Mouse (Mus musculus) WW6 (cell line): ENCODE results near the gene Tle6.

Source experiments
- DNase-seq: peaks from one replicate; pipeline ENCODE4 v3.0.0-alpha.2; 2013; ENCODE audit warnings: low read depth, low spot score

Gene Tle6

DNA sequence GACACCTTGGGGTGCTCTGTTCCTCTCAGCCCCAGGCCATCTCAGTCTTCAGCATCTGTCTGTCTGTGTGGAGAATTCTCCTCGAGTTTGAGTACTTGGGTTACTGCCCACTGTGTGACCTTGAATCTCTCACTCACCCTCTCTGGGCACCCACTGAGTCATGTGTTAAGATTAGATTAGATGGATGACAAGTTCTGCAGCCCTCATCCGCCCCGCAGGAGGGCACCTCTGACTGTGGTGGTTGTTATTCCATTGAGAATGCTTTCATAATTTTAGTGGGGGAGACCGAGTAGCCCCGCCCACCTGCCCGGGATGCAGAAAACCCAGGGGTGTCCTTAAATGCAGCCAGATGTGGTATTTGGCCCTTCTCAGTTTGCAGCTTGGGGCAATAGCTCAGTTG lies 37.4 kb downstream of the Tle6 start:
- DNase-seq: no peak

DNA sequence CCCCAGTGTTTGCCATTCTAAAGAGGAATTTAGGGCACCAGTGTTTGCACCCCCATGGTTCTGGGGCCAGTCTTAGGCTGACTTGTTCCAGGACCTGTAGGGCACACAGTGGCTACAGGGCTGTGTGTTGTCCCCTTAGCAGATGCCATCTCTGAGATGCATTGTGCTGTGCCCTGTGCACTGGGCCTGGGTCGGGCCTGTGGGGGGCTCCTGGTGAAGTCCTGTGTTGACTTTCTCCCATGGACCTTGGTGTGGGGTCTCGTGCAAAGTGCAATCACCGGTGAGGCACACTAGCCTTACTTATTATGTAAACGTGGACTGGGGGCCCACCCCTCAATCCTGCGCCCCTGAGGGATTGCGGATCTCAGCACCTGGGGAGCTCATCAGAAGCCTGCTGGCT lies 38.5 kb downstream of the Tle6 start:
- DNase-seq: no peak

DNA sequence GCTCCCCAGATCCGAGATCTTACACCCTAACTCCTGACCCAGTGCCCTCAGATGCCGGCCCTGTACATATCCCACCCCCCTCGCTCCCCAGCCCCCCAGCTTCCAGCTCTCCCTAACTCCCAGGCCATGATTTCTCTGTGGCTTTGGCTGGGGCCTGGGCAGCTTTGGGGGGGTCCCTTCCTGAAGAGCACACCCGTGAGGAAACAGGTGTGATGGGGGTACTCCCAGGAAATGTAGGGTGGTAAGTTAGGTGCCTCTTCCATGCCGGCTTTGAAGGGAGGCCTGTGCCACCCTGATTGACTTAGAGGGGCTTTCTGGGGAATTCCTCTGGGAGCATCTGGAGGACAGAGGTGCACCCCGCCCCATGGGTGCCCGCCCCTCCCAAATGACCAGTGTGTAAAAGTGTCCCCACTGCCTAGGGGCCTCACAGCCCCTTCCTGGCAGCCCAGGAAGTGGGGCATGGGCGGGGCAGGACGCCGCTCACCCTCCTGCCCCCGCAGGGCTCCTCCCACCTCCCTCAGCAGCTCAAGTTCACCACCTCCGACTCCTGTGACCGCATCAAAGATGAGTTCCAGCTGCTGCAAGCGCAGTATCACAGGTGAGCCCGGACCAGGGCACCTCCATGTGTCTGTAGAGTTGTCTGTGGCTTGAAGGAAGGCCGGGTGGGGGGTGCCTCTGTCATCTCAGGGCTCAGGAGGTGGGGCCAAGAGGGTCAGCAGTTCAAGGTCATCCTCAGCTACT lies 40.0 kb downstream of the Tle6 start:
- DNase-seq: no peak

DNA sequence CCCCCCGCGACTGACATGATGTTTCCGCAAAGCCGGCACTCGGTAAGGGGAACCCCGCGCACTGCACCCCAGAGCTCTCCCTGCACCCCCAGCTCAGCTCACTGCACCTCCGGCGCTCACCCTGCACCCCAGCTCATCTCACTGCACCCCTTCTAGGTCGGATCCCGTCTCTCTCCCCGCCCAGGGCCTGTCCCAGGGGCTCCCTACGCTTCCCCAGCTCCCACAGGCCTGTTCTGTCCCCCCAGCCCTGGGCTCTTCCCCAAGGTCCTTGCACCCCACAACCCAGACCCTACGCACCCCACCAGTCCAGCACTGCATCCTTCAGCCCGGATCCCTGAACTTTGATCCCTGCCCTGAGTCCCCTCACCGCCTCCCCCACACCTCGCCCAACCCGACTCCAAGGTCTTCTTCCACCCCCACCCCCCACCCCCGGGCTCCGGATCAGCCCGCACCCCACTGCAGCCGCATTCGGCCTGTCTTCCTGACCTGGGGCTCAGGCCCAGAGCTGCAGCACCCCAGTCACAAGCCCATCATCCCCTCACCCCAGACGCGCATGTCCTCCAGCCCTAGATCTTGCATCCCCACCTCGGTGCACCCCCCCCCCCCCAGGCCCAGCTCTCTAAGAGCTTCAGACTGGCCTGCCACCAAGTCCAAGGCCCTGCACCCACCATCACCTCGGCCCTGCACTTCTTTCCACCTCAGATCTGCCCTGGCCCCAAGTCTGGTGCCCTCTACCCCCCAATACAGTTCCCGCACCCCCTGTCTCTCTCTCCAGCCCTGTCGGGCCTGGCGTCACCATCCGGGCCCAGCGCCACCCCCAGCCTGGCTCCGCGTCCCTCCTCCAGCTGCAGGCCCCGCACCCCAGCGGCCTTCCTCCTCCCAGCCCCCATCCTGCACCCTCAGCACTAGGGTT lies 41.0 kb downstream of the Tle6 start:
- DNase-seq: no peak

DNA sequence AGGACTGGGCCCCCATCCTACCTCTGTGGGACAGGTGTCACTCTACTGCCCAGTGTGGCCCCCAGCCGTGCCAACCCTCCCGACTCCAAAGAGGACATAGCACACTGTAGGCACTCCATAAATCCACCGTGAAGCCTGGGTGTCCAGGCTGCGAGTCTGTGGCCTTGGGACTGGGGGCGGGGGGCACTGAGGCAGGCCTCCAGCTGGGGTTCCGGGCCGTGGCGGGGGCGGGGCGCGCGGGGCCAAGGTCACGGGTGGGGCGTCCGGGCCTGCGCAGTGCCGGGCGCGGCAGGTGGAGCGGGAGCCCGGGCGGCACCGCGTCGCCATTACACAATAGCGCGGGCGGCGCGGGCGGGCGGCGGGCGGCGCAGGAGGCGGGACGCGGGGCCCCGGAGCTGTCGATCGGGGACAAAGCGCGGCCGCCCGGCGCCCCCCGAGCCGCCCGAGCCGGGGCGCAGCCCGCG lies 41.7 kb downstream of the Tle6 start, which contains the start of gene Aes:
Gene Aes, plus strand, starts transcription at position 326 of the 464 bp plus-strand sequence.
- no peak for DNase-seq

DNA sequence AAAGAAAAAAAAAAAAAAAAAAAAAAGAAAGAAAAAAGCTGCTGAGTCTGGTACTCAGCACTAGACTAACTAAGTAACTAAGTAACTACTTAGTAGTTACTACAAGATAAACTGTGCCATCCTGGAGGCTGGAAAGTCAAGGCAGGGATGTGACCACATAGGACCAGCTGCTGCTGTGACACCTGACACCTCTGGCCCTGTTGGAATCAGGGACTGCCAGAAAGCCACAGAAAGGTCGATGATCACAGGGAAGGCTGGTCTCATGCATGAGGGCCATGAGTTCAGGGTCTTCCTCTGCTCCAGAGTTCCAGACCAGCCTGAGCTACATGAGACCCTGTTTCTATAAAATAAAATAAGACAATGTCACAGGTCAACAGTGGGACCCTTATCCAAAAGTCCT lies 43.4 kb downstream of the Tle6 start:
- DNase-seq: no peak

DNA sequence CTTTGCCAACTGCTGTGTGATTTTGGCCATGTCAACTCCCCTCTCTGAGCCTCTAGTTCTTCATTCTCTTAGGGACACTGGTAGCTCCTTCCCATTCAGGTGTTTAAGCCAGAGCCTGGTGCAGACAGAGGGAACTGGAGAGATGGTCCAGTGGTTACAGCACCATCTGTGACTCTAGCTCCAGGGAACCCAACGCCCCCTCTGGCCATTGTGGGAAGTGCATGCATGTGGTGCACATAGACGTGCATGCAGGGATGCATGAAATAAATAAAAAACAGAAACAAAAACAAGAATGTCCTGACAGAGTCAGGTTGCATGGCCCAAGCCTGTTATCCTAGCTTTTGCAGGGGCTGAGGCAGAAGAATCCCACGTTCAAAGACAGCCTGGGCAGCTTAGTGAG lies 44.6 kb downstream of the Tle6 start:
- no peak for DNase-seq

DNA sequence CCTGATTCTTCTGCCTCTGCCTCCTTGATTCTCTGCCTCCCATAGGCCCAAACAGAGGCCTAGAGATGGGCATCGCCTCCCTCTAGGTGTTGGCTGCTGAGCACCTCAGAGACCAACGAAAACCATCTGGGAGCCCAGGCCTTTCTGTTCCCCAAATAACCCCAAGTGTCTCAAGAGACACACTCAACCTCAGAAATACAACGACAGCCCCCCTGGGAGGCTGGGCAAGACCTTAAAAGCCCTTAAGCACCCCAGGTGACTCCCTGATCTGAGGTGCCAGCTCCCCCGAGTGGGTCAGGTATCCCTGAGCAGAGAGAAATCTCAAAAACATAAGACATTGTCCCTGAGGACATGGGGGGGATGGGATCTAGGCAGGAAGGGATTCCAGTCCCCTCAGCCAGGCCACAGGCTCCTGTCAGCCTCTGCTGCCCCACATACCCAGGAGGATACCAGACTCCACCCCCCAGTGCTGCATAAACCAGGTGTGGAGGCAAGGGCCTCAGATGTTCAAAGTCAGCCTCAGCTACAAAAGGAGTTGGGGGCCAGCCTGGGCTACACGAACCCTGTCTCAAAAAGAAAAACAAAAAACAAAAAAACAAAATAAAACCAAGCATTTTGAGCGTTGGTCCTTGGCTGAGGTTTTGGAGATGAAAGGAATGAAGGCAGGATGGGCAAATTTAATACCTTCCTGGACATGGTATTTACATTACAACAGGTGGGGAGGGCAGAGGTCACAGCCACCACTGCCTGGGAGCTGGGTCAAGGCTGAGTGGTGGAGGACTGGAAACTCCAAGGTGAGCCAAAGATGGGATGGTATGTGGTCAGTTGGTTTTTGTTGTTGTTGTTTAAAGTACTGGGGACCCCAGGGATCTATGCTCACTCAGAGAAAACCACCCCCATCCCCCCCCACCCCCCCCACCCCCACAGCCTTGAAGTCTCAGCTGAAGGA lies 46.8 kb downstream of the Tle6 start:
- DNase-seq: no peak

DNA sequence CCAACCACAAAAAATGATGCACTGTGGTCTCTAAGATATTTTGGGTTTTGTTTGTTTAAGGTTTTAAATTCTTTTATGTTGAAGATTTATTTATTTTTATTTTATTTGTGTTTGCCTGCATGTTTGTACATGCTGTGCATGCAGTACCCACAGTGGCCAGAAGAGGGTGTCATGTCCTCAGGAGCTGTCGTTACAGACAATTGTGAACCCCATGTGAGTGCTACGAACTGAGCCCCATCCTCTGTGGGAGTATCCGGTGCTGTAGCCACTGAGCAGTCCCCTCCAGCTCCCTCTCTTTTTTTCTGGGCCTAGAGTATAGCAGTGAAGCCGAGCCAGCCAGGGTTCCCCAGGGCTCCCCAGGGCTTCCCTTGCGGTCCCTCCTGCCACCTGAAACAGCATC lies 47.6 kb downstream of the Tle6 start:
- no peak for DNase-seq

DNA sequence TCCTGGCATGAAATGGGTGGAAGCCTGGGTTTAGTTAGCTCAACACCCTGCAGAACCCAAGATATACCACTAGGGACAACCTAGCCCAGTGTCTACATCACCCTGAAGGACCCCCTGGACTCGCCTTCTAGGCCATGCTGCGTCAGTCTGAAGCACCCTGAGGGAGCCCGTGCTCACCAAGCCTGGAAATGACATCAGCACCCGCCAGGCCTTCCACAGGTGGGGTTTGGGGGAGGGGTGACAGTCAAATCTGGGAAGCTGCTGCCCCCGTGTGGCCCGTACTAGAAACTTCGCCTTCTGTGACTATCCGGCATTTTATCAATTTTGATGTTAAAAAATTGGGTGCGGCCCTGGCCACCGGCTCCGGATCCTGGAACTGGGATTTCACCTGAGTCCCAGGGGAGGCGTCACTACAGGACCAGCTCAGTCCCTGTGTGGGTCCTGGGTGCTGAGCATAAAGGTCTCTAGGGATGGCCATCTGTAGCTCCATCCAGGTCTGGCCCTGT lies 49.2 kb downstream of the Tle6 start:
- no peak for DNase-seq

DNA sequence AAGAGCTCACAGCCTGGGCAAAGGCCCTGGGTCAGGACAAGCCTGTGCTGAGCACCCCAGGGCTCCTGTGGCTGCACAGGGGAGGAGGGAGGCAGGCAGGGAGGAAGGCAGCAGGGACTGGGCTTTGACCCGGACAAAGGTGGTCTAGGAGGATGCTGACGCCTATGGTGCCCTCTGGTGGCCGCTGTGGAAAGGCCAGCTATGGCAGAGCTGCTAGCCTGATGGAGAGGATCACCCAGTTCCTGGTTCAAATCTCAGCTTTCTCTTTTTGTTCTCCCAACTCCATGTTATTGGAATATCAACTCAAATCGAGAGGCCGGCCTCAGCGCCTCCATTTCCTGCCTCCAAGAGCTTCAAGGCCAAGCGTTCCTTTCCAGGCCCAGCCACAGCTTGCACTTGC lies 50.6 kb downstream of the Tle6 start:
- no peak for DNase-seq

DNA sequence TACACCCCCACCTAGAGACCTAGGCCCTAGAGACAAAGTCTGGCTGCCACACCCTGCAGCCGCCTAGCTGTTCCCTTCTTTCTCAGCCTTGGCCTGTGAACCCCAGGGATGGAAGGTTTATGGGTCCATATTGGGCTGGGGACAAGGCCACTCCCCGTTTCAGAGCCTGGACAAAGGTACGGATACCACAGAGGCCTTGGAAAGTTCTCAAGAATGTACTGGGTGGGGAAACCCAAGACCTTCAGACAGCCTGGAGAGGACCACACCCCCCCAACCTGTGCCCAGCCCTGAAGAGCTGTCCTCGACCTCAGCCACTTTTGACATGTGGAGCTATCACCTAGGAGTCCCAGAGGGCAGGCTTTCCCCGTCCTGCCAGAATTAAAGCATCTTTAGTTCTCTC lies 51.9 kb downstream of the Tle6 start:
- no peak for DNase-seq

DNA sequence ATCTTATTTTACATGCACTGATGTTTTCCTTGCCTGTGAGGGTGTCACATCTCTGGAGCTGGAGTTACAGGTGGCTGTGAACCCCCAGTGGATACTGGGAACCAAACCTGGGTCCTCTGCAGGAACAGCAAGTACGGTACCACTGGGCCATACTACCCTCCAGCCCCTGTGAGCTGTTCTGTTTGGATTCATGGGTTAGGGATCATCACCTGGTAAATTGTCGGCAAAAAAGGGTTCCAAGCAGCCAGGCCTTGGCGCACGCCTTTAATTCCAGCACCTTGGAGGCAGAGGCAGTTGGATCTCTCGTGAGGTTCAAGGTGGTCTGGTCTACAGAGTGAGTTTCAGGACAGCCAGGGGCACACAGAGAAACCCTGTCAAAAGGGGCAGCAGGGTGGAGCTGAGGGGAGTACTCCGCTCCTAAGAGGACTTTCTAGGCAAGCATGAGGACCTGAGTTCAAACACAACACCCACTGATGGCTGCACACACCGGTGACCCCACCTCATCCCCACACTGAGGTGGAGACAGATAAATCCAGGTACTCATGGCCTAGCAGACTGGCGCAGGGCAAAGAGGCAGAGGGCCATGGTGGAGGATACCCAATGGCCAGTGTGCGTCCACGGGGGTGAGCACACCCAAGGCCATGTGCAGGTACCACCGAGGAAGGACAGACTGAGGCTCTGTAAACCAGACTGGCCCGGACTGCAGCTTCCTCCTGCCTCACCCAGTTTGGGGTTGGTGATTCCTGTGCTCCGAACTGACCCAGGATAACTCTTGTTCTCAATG lies 53.9 kb downstream of the Tle6 start:
- no peak for DNase-seq

DNA sequence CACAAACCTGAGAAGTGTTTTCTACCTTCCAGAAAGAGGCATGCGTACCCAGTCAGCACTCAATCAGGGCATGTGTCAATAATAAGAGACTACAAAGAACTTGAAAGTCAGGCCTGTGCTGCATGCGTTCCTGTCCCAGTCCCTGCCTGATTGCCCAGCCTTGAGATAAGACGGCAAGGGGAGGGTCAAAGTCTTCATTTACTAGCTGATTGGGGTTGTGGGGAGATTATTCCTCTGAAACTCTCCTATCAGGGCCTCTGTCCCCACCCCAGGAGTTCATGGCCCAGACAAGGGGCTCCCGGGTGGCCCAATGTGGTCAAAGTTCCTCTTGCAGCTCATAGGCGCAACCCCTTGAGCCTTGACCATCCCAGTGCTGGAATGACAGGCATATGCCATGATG lies 54.5 kb downstream of the Tle6 start:
- no peak for DNase-seq

DNA sequence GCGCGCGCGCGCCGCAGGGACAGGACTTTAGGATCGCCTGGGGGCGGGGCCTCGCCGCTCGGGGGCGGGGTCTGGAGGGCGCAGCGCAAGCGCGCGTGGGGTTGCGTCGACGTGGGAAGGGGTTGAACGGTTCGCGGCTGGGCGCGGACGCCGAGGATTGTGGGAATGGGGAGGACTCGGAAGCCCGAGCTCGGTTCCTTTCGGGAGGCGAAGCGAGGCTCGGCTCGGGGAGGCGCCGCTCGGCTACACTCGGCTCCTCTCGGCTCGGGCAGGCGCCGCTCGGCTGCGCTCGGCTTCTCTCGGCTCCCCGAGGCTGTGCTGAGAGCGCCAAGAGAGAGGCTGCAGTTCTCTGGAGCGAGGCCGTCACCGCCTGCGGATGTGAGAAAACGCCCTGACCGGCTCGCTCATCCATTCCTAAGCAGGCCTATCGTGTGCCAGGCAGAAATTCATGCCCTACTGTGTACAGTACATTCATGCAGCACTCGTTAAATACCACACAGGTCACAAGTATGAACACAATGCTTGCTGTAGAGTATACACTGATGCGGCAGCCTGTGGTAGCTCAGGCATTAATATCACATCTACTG lies 55.6 kb downstream of the Tle6 start, which contains the start of gene Gna11:
Gene Gna11, minus strand, starts transcription at position 30 of the 587 bp plus-strand sequence.
- peak; percentile 74 for DNase-seq

DNA sequence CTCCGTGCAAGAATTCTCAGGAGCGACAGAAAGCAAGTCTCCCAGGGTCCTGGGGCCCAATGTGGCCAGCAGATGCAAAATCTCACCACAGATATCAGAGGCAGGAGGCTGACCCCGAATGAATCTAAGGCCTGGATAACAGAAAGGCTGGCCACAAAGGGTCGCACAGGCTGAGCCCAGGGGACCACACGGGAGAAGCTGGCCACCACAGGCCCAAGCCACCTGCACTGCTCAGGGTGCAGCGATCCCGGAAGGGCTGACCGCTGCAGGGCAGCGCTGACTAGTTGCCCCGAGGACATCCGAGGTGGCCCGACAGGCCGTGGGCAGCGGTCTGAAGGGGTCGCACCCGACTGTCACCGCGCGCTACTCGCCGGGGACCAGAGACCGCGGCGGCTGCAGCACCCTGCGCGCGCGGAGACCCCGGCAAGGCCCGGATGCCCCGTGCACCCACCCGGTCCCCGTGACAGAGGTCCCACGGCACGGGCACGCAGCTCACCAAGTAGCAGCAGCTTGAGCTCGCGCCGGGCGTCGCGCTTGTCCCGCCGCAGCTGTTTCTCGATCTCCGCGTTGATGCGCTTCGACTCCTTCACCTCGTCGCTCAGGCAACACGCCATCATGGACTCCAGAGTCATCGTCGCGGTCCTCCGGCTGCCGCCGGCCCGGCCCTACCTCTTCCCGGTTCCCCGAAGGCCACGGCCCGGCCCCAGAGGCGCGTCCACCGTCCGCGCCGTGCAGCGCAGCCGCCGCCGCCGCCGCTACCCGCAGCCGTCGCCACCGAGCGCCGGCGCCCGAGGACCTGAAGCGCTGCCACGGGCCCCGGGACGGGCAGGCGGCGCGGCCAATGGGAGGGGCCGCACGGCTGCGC lies 56.3 kb downstream of the Tle6 start:
- DNase-seq: no peak

DNA sequence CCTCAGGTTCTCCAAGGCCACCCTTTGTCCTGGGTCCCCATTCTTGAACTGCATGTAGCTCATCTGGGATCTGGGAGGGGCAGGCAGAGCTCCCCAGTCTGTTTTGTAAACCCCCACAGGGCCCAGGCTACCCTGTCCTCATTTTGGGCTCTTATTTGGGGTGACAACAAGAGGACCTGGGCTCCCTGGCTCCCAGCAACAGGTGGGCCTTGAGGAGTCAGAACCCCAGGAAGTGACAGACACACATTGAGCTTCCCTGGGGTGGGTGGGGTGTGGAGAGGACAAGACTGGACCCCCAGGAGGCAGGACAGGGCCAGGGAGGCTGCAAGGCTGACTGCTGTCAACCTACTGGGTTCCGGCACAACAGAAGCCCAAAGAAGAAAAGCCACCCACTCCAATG lies 57.2 kb downstream of the Tle6 start:
- DNase-seq: no peak

DNA sequence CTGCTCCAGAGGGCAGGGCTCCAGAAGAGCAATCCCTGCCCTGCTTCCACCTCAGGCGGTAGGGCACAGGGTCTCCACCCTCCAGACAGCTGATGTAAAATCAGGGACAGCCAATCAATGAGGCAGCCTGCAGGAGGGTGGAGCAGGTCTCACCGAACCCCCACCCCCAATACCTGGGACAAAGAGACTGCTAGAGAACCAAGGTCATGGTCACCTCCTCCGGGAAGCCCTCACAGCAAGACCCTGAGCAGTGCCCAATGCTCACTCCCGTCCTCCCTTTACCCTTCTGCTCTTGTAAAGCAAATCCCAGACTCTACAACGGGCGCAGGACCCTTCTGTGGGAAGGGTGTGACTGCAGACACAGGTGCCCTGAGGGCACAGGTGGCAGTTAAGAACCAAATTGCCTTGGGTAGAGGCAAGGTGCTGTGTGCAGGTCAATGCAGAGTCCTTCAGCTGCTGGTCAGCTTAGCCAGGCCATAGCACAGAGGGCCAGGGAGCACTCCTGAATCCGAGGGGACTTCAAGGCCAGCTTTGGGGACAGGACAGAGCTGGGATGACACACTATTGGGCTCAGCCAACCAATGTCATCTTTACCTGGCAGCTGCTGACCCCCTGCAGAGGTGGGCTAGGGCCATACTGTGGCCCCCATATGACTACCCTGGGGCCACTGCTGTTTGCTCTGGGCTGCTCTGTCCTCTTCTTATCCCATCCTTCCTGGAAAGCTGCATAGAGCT lies 58.0 kb downstream of the Tle6 start:
- no peak for DNase-seq

DNA sequence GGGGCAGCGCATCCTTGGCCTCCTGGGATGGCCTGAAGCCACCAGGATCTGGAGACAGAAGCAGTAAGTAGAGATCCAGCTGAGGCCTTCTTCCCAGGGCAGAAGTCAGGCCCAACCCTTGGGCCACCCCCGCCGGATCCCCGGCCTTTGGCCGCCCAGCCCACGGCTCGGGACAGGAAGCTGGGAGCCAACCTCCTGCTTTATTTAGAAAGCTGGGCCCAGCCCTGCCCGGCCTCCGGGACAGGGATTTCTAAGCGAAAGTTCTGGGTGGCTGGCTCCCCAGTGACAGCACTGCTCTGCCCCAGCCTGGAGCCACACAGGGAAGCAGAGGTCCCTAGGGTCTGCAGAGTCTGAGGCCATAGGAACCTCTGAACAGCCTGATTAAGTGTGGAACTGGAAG lies 59.1 kb downstream of the Tle6 start:
- DNase-seq: no peak
